Mouse (Mus musculus) kidney, adult 2 months (tissue): ENCODE measurements around the gene Adamts7.

Experiments
- CTCF ChIP-seq: fragments of 200-500 bp; conservative IDR thresholded peaks from 2 replicates; pipeline ENCODE4 v1.5.1; 2011; ENCODE audit warnings: low read depth, mild to moderate bottlenecking, control low read depth, low read length, moderate library complexity, mixed read lengths; ENCODE audit not compliant: insufficient read depth, insufficient read length
- POLR2A ChIP-seq: fragments of 200-500 bp; IDR thresholded peaks from one replicate; pipeline ENCODE4 v1.6.1; 2011; ENCODE audit warnings: low read depth, low read length, control low read depth

- TF ChIP-seq CTCF, result no peak
- no peak for TF ChIP-seq POLR2A
These were observed 16.0 kb upstream of the Adamts7 start for GRCm38 (mm10) chr9:90146869-90147268.
